Mouse (Mus musculus) heart, adult 9 months (tissue): ENCODE results near the gene Ahnak2.

Experiments used
- DNase-seq, 2 experiments: peaks; one replicate each; pipeline ENCODE4 v3.0.0; 2022; ENCODE audit warnings: low spot score in 2 of 2

Gene Ahnak2

DNA sequence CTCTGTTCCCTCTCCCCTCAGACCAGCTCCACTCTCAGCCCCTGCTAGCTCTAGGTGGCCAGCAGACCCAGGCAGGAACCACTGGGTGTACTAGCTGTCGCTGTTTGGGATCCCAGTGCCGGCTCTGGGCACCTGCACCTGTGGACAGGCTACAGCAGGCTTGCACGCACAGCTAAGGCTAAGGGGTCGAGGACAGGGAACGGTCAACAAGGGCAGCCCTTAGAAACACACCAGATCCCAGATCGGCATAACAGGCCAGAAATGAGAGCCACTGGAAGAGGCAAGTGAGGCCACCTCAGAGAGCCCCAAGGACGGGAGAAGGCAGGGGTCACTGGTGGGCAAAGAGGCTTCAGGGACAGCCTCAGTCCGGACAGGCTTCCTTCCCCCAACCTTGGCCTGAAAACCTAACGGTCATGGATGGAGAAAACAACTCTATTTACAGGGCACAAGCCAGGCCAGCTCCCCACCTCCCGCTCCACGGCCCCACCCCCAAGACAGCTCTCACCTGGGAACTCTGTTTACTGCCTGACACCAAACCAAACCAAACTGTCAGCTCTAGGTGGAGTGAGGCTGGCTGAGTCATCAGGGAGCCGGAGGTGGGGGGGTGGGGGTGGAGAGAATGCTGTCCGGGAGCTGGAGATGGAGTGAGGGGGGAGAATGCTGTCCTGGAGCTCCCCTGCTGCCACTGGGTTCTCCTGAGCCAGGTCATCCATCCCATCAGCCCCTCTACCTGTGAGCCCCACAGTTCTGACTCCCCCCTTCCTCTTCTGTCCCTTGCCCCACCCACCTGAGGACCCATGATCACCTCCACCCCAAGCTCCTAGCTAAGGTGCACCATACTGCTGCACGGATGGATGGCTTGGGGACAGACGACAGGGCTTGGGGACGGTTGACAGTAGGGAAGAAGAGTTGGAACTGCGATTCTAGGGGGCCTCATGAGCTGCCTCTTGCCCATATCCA is 5.6 kb downstream of the Ahnak2 start:
- DNase-seq = no peak

DNA sequence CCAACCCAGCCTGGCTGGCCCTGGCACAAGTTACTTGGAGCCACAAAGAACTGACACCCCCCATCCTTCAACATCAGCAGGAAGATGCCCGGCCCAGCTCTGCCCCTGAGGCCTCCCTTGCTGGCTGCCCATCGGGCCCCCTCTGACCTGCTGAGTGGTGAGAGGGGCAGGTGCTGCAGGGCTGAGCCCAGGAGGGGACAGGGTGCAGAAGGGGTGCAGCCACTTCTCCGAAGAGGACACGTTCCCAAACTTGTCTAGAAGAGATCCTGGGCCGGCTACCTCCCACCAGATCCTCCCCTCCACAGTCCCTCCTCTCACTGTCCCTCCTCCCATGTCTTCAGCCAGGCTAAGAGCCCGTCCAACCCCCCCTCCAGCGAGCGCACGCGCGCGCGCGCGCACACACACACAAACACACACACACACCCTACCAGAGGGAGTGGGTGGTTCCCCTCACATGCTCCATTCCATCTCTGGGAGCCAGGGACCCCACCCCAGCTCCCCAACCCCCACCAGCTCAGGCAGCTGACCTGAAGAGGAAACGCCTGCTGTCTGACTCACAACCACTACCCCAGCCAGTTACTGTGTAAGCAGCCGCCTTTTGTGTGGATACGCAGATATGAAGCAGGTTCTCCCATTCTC is 6.9 kb downstream of the Ahnak2 start:
- DNase-seq = peak; percentile 63 to 65

- no peak for DNase-seq
These were observed 7.5 kb downstream of the Ahnak2 start for GRCm38 (mm10) chr12:112794998-112795397.

DNA sequence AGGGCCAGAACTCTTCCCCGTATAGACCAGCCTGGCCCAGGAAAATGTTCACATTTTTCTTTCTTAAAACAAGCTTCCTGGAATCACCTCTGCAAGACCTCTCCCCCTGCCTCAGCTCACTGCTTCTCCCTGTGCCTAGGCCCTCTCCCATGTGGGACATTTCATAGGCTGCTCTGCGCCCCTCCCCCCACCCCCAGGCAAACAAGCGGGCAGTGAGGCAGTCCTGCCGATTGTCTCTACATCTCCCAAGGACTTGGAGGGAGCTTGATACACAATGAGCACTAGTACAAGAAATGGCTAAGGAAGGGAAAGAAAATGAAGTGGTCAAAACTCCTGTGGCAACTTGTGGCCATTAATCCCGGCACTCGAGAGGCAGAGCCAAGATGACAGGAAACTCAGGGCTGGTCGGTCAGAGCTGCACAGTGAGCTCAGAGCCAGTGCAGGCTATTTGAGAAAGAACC is 8.1 kb downstream of the Ahnak2 start:
- no peak for DNase-seq

DNA sequence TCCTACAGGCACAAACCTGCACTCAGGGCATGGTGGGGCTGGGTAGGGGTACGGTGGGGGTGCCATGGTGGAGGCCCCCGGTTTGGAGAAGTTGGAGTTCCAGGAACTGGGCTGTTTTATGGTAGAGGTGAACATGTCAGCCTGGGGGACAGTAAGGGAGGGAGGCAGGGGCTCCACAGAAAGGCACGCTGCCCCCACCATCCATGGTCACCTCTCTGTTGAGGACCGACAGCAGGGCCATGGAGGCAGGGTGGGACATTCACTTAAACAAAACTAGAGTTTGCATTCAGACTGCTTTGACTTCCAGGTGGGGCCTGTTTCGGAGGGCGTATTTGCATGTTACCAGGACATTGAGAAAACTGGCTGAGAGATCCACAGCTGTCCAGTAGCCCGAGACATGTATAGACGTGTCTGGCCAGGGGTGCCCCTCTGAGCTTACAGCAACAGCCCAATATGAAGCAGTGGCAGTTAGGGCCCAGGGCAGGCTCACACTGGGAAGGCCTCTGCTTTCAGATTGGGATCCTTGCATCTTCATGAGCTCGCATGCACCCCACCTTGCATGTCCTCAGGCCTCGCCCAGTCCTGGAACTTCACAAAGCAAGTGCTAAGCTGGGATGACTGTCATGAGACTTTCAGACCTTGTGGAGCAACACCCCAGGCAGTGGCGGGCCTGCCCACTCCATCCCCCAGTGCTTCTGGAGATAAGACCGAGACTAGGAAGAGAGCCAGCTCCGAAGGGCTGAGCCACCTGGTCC is 8.7 kb downstream of the Ahnak2 start:
- peak; percentile 82 to 89 for DNase-seq

GRCm38 (mm10) chr12:112791026-112791425 is 11.4 kb downstream of the Ahnak2 start:
- DNase-seq = no peak

DNA sequence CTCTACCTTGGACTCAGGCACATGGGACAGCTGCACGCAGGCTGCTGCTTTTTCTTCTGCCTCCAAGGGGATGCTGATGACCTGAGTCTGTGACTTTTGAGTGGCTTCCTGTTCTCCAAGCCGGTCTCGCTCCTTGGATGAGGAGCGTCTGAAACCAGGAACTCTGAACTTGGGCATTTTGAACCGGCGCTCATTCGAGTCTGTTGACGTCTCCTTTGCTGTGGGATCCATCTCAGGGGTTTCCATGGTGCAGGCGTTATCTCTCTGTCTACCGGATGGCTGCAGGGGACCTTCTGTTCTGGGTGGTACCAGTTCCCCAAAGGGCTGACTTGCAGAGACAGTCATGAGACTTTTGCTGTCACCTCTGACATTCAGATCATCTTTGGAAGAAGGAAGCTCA is 28.0 kb downstream of the Ahnak2 start:
- DNase-seq = no peak

DNA sequence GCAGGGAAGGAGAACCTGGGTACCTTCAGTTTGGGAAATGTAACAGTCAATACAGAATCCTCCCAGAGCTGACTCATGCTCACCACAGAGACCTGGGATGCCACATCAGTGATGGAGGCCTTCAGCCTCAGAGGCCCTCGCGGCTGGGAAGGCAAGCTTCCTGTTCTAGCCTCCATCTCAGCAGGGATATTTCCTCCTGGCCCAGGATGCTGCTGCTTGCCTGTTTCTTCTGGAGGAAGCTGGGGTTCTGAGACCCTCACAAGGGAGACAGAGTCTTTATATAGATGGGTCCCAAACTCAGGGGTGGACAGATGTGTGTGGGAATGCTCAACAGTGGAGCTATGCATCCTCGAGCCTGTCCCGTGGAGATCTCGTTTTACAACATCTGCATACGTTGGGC is 28.4 kb downstream of the Ahnak2 start:
- DNase-seq = no peak

- DNase-seq = no peak
These were observed 29.1 kb downstream of the Ahnak2 start for GRCm38 (mm10) chr12:112773366-112773765.

- DNase-seq = no peak
These were observed 30.2 kb downstream of the Ahnak2 start for GRCm38 (mm10) chr12:112772306-112772705.

GRCm38 (mm10) chr12:112770396-112770795 is 32.1 kb downstream of the Ahnak2 start:
- DNase-seq = no peak

GRCm38 (mm10) chr12:112769751-112770150 is 32.7 kb downstream of the Ahnak2 start:
- DNase-seq = no peak

DNA sequence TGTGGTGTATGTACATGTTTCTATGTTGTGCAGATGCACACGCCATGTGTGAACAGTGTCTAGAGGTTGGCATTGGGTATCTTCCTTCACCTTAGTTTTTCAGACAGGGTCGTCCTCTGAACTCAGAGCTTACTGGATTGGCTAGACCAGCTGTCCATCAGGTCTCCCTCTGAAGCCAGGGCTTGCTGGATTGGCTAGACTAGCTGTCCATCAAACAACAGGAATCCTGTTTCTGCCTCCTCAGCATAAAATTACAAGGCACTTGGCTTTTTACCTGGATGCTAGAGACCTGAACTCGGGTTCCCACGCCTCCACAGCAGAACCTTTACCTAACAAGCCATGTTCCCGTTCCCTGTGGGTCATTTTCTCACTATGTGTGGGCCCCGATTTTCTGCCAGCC is 33.4 kb downstream of the Ahnak2 start:
- DNase-seq = no peak

DNA sequence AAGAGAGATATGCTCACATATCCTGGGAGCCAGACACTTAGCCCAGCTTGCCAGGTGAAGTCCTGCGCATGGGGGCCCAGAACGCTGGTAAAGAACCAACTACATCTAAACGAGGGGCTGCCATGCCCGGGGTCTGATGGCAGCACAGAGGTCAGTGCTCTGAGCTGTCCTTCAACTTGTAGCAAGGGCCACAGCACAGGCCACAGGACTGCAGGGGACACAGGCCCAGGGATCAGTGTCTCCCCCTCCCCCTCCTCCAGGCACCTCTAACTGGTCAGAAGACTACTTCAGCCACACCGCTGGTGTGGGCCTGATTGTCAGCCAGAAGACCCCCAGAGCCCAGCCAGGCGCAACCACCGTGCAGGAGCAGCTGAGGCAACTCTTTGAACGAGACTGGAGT is 34.3 kb downstream of the Ahnak2 start:
- DNase-seq = no peak

GRCm38 (mm10) chr12:112767036-112767890 is 35.2 kb downstream of the Ahnak2 start:
- DNase-seq = no peak

DNA sequence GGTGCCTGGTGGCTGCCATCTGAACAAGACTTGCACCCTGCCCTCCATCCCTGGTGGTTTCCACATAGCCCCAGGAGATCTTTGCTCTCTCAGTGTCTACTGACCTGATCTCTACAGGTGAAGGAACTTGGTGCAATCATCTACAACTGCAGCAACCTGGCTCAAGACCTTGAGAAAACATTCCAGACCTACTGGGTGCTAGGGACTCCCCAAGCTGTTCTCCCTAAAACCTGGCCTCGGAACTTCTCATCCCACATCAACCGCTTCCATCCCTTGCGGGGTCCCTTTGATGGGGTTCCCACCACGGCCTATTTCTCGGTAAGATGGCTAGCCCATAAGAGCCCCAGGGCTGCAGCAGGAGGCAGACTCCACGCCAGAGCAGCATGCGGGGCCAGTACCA is 35.9 kb downstream of the Ahnak2 start:
- no peak for DNase-seq

DNA sequence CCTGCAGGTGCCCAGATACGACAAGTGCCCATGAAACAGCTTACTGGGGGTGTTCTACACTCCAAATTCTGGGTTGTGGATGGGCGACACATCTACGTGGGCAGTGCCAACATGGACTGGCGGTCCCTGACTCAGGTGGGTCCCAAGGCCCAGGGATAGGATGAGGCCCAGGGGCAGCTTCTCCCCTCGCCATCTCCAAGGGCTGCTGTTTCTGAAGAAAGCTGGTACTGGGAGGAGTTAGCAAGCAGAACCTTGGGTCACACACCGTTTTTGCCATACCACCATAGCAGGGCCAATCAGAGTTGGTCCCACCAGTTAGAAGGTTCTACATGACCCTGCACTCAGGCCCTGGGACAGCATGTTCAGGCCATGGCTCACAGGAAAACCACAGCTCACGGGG is 37.5 kb downstream of the Ahnak2 start:
- no peak for DNase-seq

GRCm38 (mm10) chr12:112764141-112764540 is 38.3 kb downstream of the Ahnak2 start:
- no peak for DNase-seq

- DNase-seq = no peak
These were observed 39.3 kb downstream of the Ahnak2 start for GRCm38 (mm10) chr12:112763176-112763575.

GRCm38 (mm10) chr12:112762018-112762417 is 40.4 kb downstream of the Ahnak2 start:
- DNase-seq = peak; percentile 29 to 71

- no peak for DNase-seq
These were observed 41.0 kb downstream of the Ahnak2 start for GRCm38 (mm10) chr12:112761411-112761810.
